Mouse (Mus musculus): ENCODE data around the gene Zfp574. TPM values are rescaled to one million over a fixed set of nuclear protein-coding genes. Genes with fewer than 3 reads are reported as not detected.

Gene Zfp574
- total RNA-seq (2023) = 10 to 100 TPM; 23.1 to 24.2 TPM

DNA sequence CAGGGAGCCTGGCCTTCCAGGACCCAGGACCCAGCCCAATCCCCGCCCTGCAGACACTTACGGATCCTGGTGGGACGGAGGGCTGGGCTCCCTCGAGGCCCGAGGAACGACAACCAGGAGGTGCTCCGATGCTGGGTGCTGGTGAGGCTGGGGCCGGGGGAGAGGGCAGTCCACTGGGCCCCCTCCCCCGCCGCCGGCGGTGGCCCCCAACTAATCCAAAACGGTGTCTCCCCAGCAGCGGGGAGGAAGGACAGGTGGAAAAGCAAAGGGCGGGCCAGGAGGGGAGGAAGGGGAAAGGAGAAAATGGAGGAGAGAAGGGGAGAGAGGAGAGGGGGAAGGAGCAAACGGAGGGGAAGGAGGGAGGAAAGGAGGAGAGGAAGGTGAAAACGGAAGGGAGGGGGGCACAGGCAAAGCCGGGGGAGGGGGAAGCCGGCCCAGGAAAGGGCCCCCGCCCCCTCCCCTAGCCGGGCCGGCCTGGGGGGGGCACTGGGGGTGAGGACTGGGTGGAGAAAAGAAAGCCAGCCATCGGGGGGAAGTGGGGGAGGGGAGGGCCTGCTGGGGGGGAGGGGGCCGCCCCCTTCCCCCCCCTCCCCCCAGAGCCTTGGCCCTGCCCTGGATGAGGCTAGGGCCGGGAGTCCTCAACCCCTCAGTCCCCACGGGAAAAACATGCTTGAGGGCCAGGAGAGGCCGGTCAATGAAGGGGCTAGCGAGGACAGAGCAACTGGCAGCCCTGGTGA lies at the start of gene Zfp574, which contains the start of gene Grik5:
Gene Zfp574 (plus strand): TSS at position 589 of the 737 bp plus-strand sequence.
Gene Grik5 (minus strand): TSS at position 368 of the 737 bp plus-strand sequence.

Other genes with a start within 250 kb of the Zfp574 start
- 1 to 10 TPM in 1 of 2 experiments, not detected in 1; 2.2 TPM for gene Gm9844, start 210.4 kb upstream of the Zfp574 start, total RNA-seq (2023)
- gene Lypd4, start 202.6 kb upstream of the Zfp574 start, total RNA-seq (2023) = not detected
- gene Dmrtc2, start 202.5 kb upstream of the Zfp574 start, total RNA-seq (2023) = not detected
- 1,000 to 10,000 TPM; 3,039 to 3,325 TPM for gene Rps19, start 188.2 kb upstream of the Zfp574 start, total RNA-seq (2023)
- gene Cd79a, start 175.2 kb upstream of the Zfp574 start, total RNA-seq (2023) = 1 to 10 TPM; 3.5 to 5.8 TPM
- 1,000 to 10,000 TPM; 1,621 to 1,684 TPM for gene Arhgef1, start 169.7 kb upstream of the Zfp574 start, total RNA-seq (2023)
- gene Gm4881, start 128.1 kb upstream of the Zfp574 start, total RNA-seq (2023) = not detected
- 100 to 1,000 TPM; 301 to 308 TPM for gene Rabac1, start 99.8 kb upstream of the Zfp574 start, total RNA-seq (2023)
- gene Atp1a3, start 66.6 kb upstream of the Zfp574 start, total RNA-seq (2023) = 10 to 100 TPM in 1 of 2 experiments, 1 to 10 TPM in 1; 8.9 to 10.2 TPM
- 1 to 10 TPM; 6.6 to 8.5 TPM for gene Grik5, start 221 bp upstream of the Zfp574 start, total RNA-seq (2023)
- gene Pou2f2, start 107.2 kb downstream of the Zfp574 start, total RNA-seq (2023) = 10 to 100 TPM; 21.2 to 24.0 TPM
- gene Dedd2, start 148.0 kb downstream of the Zfp574 start, total RNA-seq (2023) = 10 to 100 TPM; 84.8 to 98.4 TPM
- 10 to 100 TPM; 21.4 to 23.0 TPM for gene Zfp526, start 148.9 kb downstream of the Zfp574 start, total RNA-seq (2023)
- 10 to 100 TPM; 89.3 to 97.2 TPM for gene Gsk3a, start 165.3 kb downstream of the Zfp574 start, total RNA-seq (2023)
- gene Erf, start 178.2 kb downstream of the Zfp574 start, total RNA-seq (2023) = 10 to 100 TPM; 31.8 to 35.1 TPM
- 100 to 1,000 TPM; 327 to 328 TPM for gene Cic, start 195.1 kb downstream of the Zfp574 start, total RNA-seq (2023)
- gene Pafah1b3, start 225.4 kb downstream of the Zfp574 start, total RNA-seq (2023) = 10 to 100 TPM; 13.4 to 13.5 TPM
- gene Prr19, start 228.8 kb downstream of the Zfp574 start, total RNA-seq (2023) = not detected
- gene Tmem145, start 233.5 kb downstream of the Zfp574 start, total RNA-seq (2023) = not detected
- 1 to 10 TPM; 1.3 to 1.4 TPM for gene Megf8, start 244.6 kb downstream of the Zfp574 start, total RNA-seq (2023)